Mouse (Mus musculus): ENCODE results near the gene Cox8a.

Gene Cox8a

GRCm38 (mm10) chr19:7217162-7217925, at the start of gene Cox8a:
Gene Cox8a (minus strand): TSS chr19:7217616.
- in situ Hi-C loops (cut with MseI, MboI): no loop called here

- in situ Hi-C loops (cut with MseI, MboI): loop anchor here in 1 of 2 experiments (5.0 kb wide), 1 partner anchor 81 kb away; no protein-coding TSS in a partner anchor
Measured at GRCm38 (mm10) chr19:7266421-7266831, 49.0 kb upstream of the Cox8a start.

- in situ Hi-C loops (cut with MseI, MboI): loop anchor here in 1 of 2 experiments (5.0 kb wide), 1 partner anchor 82 kb away; no protein-coding TSS in a partner anchor
Measured at GRCm38 (mm10) chr19:7265478-7266191, 48.2 kb upstream of the Cox8a start.

GRCm38 (mm10) chr19:7264766-7265331, 47.4 kb upstream of the Cox8a start:
- in situ Hi-C loops (cut with MseI, MboI): loop anchor here in 1 of 2 experiments (5.0 kb wide), 1 partner anchor 82 kb away; no protein-coding TSS in a partner anchor

- in situ Hi-C loops (cut with MseI, MboI): no loop called here
Measured at GRCm38 (mm10) chr19:7264088-7264765, 46.8 kb upstream of the Cox8a start.

GRCm38 (mm10) chr19:7262592-7262991, 45.2 kb upstream of the Cox8a start:
- in situ Hi-C loops (cut with MseI, MboI): no loop called here

- in situ Hi-C loops (cut with MseI, MboI): no loop called here
Measured at GRCm38 (mm10) chr19:7261964-7262363, 44.5 kb upstream of the Cox8a start.

- in situ Hi-C loops (cut with MseI, MboI): no loop called here
Measured at GRCm38 (mm10) chr19:7261476-7261875, 44.1 kb upstream of the Cox8a start.

GRCm38 (mm10) chr19:7257881-7258280, 40.5 kb upstream of the Cox8a start:
- in situ Hi-C loops (cut with MseI, MboI): no loop called here

- in situ Hi-C loops (cut with MseI, MboI): no loop called here
Measured at GRCm38 (mm10) chr19:7246021-7246420, 28.6 kb upstream of the Cox8a start.

GRCm38 (mm10) chr19:7240782-7241690, 23.6 kb upstream of the Cox8a start, which contains the start of gene Naa40:
Gene Naa40 (minus strand): TSS chr19:7241183.
- in situ Hi-C loops (cut with MseI, MboI): no loop called here

GRCm38 (mm10) chr19:7240291-7240690, 22.9 kb upstream of the Cox8a start:
- in situ Hi-C loops (cut with MseI, MboI): no loop called here

GRCm38 (mm10) chr19:7239574-7239973, 22.2 kb upstream of the Cox8a start:
- in situ Hi-C loops (cut with MseI, MboI): no loop called here

- in situ Hi-C loops (cut with MseI, MboI): no loop called here
Measured at GRCm38 (mm10) chr19:7236742-7237141, 19.3 kb upstream of the Cox8a start.

GRCm38 (mm10) chr19:7236011-7236410, 18.6 kb upstream of the Cox8a start:
- in situ Hi-C loops (cut with MseI, MboI): no loop called here

- in situ Hi-C loops (cut with MseI, MboI): no loop called here
Measured at GRCm38 (mm10) chr19:7235461-7235860, 18.0 kb upstream of the Cox8a start.

GRCm38 (mm10) chr19:7234537-7235221, 17.3 kb upstream of the Cox8a start:
- in situ Hi-C loops (cut with MseI, MboI): no loop called here

- in situ Hi-C loops (cut with MseI, MboI): no loop called here
Measured at GRCm38 (mm10) chr19:7226511-7226914, 9.1 kb upstream of the Cox8a start.

- in situ Hi-C loops (cut with MseI, MboI): no loop called here
Measured at GRCm38 (mm10) chr19:7225096-7225690, 7.8 kb upstream of the Cox8a start.

- in situ Hi-C loops (cut with MseI, MboI): no loop called here
Measured at GRCm38 (mm10) chr19:7224253-7224652, 6.8 kb upstream of the Cox8a start.

Measured in mouse trophoblast stem cell (cell line).